Mouse (Mus musculus) ovary, adult 18-20 months (tissue): ENCODE data around the gene Krtap1-4.

ENCODE experiments used
- DNase-seq: peaks from one replicate; pipeline ENCODE4 v3.0.0; 2022; ENCODE audit warnings: low spot score, mixed read lengths

Krtap1-4 gene

DNA sequence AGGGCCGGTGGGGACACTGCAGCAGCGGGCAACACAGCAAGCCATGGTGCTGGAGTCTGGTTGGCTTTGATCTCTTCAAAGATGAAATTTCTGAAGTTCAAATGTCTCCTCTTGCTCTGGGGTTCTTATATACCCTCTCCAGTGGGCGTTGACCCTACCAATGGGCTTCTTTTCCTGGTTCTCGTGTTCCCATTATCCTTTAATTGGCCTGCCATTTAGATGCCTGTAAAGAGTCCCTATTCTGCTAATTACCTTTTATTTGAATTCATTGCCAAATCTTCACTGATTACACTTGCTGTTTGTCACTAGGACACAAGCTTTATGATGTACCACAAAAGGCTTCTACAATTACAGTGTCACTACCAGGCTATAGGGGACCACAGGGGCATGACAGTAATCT lies 32.7 kb downstream of the Krtap1-4 start, which contains the start of gene Krtap3-3:
TSS of gene Krtap3-3 (minus strand) at position 101 of the 400 bp plus-strand sequence.
- no peak for DNase-seq

DNA sequence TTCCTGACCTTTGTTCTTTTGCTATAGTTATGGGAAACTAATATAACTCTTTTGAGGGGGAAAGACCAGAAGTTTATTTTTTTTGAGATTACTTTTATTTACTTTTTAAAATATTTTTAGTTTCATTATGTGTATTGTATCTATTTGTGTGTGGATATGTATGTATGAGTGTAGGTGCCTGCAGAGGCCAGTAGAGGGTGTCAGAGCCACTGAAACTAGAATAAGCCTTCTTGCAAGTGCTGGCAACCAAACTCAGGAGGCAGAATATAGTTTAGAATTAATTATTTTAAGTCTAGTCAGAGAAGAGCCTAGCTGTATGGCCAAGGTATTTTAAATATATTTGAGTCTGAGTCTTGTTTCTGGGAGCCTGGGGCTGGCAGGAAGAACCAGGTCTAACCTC lies 35.6 kb downstream of the Krtap1-4 start:
- DNase-seq: no peak

DNA sequence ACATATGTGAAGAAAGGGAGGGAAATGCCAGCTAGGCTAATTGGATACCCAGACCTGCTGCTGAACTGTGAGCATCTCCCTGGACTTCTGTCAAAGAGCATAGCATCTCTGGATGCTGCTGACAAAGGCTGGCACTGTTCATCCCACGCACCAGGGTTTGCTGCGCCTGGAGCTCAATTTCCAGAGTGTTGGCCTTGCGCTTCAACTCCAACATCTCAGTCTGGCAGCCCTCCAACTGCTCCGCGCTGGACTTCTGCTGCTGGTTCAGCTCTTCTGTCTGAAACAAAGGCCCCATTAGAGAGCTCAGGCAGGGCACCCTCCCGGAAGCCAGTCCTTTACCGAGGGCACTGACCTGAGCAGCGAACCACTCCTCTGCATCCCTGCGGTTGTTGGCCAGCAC lies 43.7 kb downstream of the Krtap1-4 start:
- DNase-seq: peak; percentile 35
